Comparison of ENCODE assay signal across 16 mouse cellular contexts in the genomic region with DNA sequence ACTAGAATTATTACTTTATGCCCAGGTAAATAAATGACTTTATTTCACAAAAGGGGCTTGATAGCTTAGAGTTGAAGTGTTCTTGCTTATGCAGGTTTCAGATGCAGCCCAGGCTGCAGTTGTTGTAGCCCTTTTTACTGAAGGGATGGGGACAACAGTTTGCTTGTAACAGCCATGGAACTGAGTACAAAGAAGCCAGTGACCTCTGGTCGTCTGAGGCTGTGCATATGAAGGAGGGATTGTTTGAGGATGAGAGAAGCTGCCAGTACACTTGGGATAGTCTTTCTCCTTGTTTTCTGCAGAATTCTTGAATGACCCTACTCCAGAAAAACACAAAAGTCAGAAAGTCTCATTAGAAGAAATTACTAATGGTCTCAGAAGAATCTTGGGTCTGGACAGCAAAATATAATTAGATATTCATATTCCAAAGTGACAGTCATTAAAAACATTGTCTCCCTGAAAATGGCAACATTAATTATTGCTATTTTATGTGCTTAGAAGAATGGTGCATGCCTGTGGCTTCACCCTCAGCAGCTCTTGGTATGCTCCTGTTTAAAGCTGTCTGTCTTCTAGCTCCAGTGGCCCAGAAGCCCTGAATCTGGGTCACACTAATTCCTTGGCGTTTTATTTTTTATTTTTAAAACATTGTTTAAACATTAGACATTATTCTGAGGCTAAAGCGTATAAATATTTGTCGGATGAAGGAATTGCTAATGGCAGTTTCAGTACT.
A peak's percentile ranks its signal among the peaks of the same experiment; 100 is the strongest.
DNase-seq lines count a peak whose midpoint lies in the region; ATAC-seq and TF ChIP-seq lines count a peak whose summit lies in the region.
"Had no signal": no experiment of that assay in that cellular context is flagged by ENCODE, and none has a peak within 500 bp of the region (broad histone marks: within the 10 kb centered on the region; RNA-seq: fewer than 3 reads in every experiment).

No protein-coding gene starts in this region.

- peaks cover 17% of the 10 kb centered on the region for H3K4me1 ChIP-seq in hindbrain, embryonic 12.5 days
- peaks cover 7% of the 10 kb centered on the region for H3K4me1 ChIP-seq in neural tube, embryonic 12.5 days
- H3K4me1 ChIP-seq: liver, embryonic 13.5 days had no signal

- 54% methylated on average over 4 of the region's 4 CpGs for WGBS in hindbrain, embryonic 12.5 days
- WGBS in neural tube, embryonic 12.5 days, result 46% methylated on average over 4 of the region's 4 CpGs

- TF ChIP-seq CTCF in gastrocnemius, adult 2 months (IDR thresholded peaks at IDR 0.05), result no peak

- intact Hi-C loops in gastrocnemius, adult 2 months (cut with DNase I), result no loop called here

- H3K4me2 ChIP-seq in hindbrain, embryonic 12.5 days (replicated peaks), result no peak overlapping the region
- no peak overlapping the region for H3K4me2 ChIP-seq in neural tube, embryonic 12.5 days (replicated peaks)
- H3K4me2 ChIP-seq: forebrain, embryonic 15.5 days; liver, embryonic 13.5 days had no signal

- ATAC-seq in hindbrain, embryonic 12.5 days (ENCODE audit: low FRiP score), result peak; percentile 81
- ATAC-seq in neural tube, embryonic 12.5 days (ENCODE audit: low FRiP score, low read depth), result peak; percentile 74; the same call in 1 of the 2 replicates
- ATAC-seq: forebrain, embryonic 15.5 days had no signal

- no peaks in the 10 kb centered on the region for H3K9me3 ChIP-seq in hindbrain, embryonic 12.5 days (replicated peaks)
- H3K9me3 ChIP-seq in neural tube, embryonic 12.5 days, result no peaks in the 10 kb centered on the region
- H3K9me3 ChIP-seq: forebrain, embryonic 15.5 days; liver, embryonic 13.5 days had no signal

- H3K27me3 ChIP-seq in hindbrain, embryonic 12.5 days, result no peaks in the 10 kb centered on the region
- H3K27me3 ChIP-seq in neural tube, embryonic 12.5 days (replicated peaks), result no peaks in the 10 kb centered on the region
- H3K27me3 ChIP-seq: forebrain, embryonic 15.5 days; liver, embryonic 13.5 days had no signal

- H3K36me3 ChIP-seq in hindbrain, embryonic 12.5 days, result no peaks in the 10 kb centered on the region
- no peaks in the 10 kb centered on the region for H3K36me3 ChIP-seq in neural tube, embryonic 12.5 days
- H3K36me3 ChIP-seq: forebrain, embryonic 15.5 days; liver, embryonic 13.5 days had no signal

- DNase-seq in gastrocnemius, adult 2 months, result no peak
- DNase-seq in gastrocnemius, postnatal 4 days (ENCODE audit: low spot score in 2 of 2), result no peak
- peak; percentile 81 for DNase-seq in brain, adult 2 months (ENCODE audit: low read depth, low spot score)
- no peak for DNase-seq in heart, postnatal 4 days
- DNase-seq in thymus, postnatal 14 days, result no peak
- DNase-seq in thymus, postnatal 4 days, result no peak
- DNase-seq: adrenal gland, adult 8-10 months; cerebellum, postnatal 25 days; gastrocnemius, postnatal 14 days; kidney, adult 9 months; left cerebral cortex, postnatal 4 days; liver, embryonic 13.5 days; lung, postnatal 14 days had no signal

- H3K27ac ChIP-seq in gastrocnemius, adult 2 months, result peak overlapping the region; percentile 16; the same call in 1 of the 2 replicates
- H3K27ac ChIP-seq in hindbrain, embryonic 12.5 days, result peak overlapping the region; percentile 64
- H3K27ac ChIP-seq in neural tube, embryonic 12.5 days, result no peak overlapping the region
- H3K27ac ChIP-seq: forebrain, embryonic 15.5 days; liver, embryonic 13.5 days had no signal

- H3K9ac ChIP-seq in hindbrain, embryonic 12.5 days, result no peak overlapping the region
- H3K9ac ChIP-seq in neural tube, embryonic 12.5 days, result no peak overlapping the region
- H3K9ac ChIP-seq: forebrain, embryonic 15.5 days; liver, embryonic 13.5 days had no signal

- H3K4me3 ChIP-seq in gastrocnemius, adult 2 months, result no peak overlapping the region
- H3K4me3 ChIP-seq in hindbrain, embryonic 12.5 days, result no peak overlapping the region
- H3K4me3 ChIP-seq in neural tube, embryonic 12.5 days, result no peak overlapping the region
- H3K4me3 ChIP-seq: forebrain, embryonic 15.5 days; liver, embryonic 13.5 days had no signal
